Mouse (Mus musculus): ENCODE measurements around the gene Magel2.

DNA sequence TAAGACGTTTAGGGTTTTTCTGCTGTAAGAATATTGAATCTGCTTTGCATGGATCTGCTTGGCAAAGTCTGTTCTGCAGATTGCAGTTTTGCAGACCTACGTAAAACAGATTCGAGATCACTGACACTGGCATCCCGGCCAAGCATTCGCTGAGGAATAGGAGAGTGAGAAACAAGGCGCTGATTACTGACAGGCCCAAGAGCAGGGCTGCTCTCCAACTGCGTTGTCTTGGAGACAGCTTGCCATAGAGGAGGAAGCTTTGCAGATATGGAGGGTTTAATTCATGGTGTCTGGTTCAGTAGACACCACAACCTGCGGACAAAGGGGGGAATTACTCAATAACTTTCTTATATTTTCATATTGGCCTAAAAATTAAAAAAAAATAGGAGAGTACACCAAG lies 25.5 kb upstream of the Magel2 start:
- no peak for TF ChIP-seq POLR2A (IDR thresholded peaks at IDR 0.05; ENCODE audit: borderline replicate concordance, insufficient read depth, low read length)
- no peak for TF ChIP-seq CTCF (IDR thresholded peaks at IDR 0.05; ENCODE audit: borderline replicate concordance, insufficient read depth, low read depth, low read length)

Measured in cerebellum, adult 2 months (tissue).